Mouse (Mus musculus): ENCODE measurements at regions not wholly inside any gene's neighbourhood (a gene's known extent, or its start where the extent isn't known, plus 50 kb on each side); places are given as distances from the start of the nearest gene placed in this dataset.

DNA sequence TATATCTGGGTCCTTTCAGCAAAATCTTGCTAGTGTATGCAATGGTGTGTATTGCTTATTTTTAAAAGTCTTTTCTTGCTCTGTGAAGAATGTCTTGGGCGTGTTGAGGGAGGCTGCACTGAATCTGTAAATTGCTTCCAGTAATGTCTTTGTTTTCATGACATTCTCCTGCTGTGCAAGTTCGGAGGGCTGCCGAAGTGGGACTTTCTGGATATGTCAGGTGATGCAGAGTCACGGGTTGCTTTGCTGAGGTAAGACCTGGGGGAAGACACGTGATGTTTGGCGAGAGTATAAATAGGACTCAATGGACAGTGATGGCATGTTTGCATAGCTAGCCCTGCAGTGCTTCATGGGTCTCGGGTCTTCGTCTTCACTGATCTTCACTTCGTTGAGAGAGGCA, 329.2 kb upstream of the Nr5a2 start:
- no peaks in the 10 kb centered on the region for H3K9me3 ChIP-seq (replicated peaks; ENCODE audit: control insufficient read depth, low read length, poor library complexity, severe bottlenecking)
- no peak overlapping the region for H3K4me3 ChIP-seq (ENCODE audit: low read depth, low read length)
- H3K27ac ChIP-seq (ENCODE audit: low read length), result no peak overlapping the region
- no peaks in the 10 kb centered on the region for H3K27me3 ChIP-seq (ENCODE audit: control insufficient read depth, insufficient read depth, low read depth, low read length)
- H3K4me2 ChIP-seq (ENCODE audit: low read length), result no peak overlapping the region
- ATAC-seq, result no peak
- WGBS, result 81% methylated on average over 9 of the region's 9 CpGs
- no peaks in the 10 kb centered on the region for H3K4me1 ChIP-seq (ENCODE audit: control insufficient read depth, insufficient read depth, low read length)
- H3K9ac ChIP-seq (ENCODE audit: low read depth, low read length), result no peak overlapping the region
- H3K36me3 ChIP-seq (ENCODE audit: control insufficient read depth, insufficient read depth, low read length), result no peaks in the 10 kb centered on the region

DNA sequence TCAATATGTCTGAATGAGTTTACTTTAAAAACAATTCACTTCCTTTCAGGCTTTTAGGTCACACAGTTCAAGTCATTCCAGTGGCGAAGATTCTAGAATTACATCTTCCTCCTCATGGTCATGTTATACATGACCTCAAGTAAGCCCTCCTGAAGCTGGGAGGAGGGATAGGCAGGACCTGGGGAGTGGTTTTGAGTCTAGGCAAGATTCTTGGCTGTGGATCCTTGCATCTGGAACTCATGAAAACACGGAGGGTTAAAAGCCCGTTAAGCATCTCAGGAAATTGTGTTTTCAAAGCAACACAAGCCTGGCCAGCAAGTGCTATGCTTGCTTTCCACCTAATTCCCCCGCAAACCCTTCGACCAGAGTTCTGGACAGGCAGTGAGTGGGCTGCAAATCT, 323.0 kb upstream of the Nr5a2 start:
- WGBS, result 79% methylated on average over 5 of the region's 5 CpGs
- no peaks in the 10 kb centered on the region for H3K9me3 ChIP-seq (replicated peaks; ENCODE audit: control insufficient read depth, low read length, poor library complexity, severe bottlenecking)
- no peak overlapping the region for H3K4me3 ChIP-seq (ENCODE audit: low read depth, low read length)
- H3K27me3 ChIP-seq (ENCODE audit: control insufficient read depth, insufficient read depth, low read depth, low read length), result no peaks in the 10 kb centered on the region
- no peaks in the 10 kb centered on the region for H3K4me1 ChIP-seq (ENCODE audit: control insufficient read depth, insufficient read depth, low read length)
- H3K4me2 ChIP-seq (ENCODE audit: low read length), result no peak overlapping the region
- no peak overlapping the region for H3K9ac ChIP-seq (ENCODE audit: low read depth, low read length)
- no peak for ATAC-seq
- no peak overlapping the region for H3K27ac ChIP-seq (ENCODE audit: low read length)
- no peaks in the 10 kb centered on the region for H3K36me3 ChIP-seq (ENCODE audit: control insufficient read depth, insufficient read depth, low read length)

GRCm38 (mm10) chr1:137282457-137282856, 322.2 kb upstream of the Nr5a2 start:
- 84% methylated on average over 5 of the region's 5 CpGs for WGBS
- ATAC-seq, result no peak
- Histone ChIP-seq H3K27ac (ENCODE audit: low read length) (no peak overlapping the region), H3K27me3 (ENCODE audit: control insufficient read depth, insufficient read depth, low read depth, low read length) (no peaks in the 10 kb centered on the region), H3K9ac (ENCODE audit: low read depth, low read length) (no peak overlapping the region), H3K4me1 (ENCODE audit: control insufficient read depth, insufficient read depth, low read length) (no peaks in the 10 kb centered on the region), H3K36me3 (ENCODE audit: control insufficient read depth, insufficient read depth, low read length) (no peaks in the 10 kb centered on the region), H3K4me3 (ENCODE audit: low read depth, low read length) (no peak overlapping the region), H3K4me2 (ENCODE audit: low read length) (no peak overlapping the region), H3K9me3 (replicated peaks; ENCODE audit: control insufficient read depth, low read length, poor library complexity, severe bottlenecking) (no peaks in the 10 kb centered on the region)

DNA sequence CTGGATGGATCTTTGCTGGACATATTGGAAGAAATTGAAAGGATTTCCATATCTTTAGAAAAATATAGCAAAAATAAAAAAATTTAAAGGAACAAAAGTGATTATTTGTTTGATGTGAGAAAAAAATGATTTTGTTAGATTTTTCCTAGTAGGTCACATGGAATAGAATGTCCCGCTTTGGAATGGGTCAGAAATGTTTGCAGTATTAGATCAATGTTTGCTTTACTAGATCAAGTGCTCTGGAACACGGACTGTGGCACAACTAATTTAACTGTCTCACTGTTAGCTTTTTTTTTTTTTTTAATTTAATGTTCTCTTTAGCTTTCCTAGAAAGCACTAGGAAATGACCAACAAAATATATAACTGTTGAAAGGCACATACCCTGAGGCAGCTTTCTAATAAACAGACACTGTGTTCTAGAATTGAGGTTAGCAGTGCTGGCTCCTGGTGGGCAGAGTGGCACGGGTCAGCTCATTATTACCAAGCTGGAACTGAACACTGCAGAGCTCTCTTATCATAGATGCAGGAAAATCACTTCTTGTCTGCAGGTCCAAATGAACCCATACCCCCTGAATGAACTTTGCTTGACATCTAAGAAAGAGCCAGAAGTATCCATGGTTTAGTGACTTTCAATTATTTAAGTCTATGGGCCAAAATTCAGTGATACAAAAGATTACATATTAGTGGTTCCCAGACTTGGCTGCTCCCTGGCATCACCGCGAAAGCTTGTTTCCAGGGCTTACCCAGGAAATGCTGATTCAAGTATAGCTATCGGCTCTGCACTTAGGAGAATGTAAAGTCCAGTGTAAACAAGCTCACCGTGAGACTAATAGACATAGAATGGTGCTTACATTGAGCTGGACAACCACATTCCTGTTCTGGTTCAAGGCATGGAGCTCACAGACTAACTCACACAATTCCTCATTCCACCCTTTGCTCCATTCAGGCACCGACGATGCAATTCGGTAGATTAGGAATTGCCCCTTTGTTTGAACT, 320.4 kb upstream of the Nr5a2 start:
- H3K9ac ChIP-seq (ENCODE audit: low read depth, low read length), result no peak overlapping the region
- no peak overlapping the region for H3K27ac ChIP-seq (ENCODE audit: low read length)
- ATAC-seq, result no peak
- H3K27me3 ChIP-seq (ENCODE audit: control insufficient read depth, insufficient read depth, low read depth, low read length), result no peaks in the 10 kb centered on the region
- WGBS, result 63% methylated on average over 10 of the region's 10 CpGs
- no peak overlapping the region for H3K4me2 ChIP-seq (ENCODE audit: low read length)
- H3K4me1 ChIP-seq (ENCODE audit: control insufficient read depth, insufficient read depth, low read length), result no peaks in the 10 kb centered on the region
- H3K36me3 ChIP-seq (ENCODE audit: control insufficient read depth, insufficient read depth, low read length), result no peaks in the 10 kb centered on the region
- H3K4me3 ChIP-seq (ENCODE audit: low read depth, low read length), result no peak overlapping the region
- no peaks in the 10 kb centered on the region for H3K9me3 ChIP-seq (replicated peaks; ENCODE audit: control insufficient read depth, low read length, poor library complexity, severe bottlenecking)

DNA sequence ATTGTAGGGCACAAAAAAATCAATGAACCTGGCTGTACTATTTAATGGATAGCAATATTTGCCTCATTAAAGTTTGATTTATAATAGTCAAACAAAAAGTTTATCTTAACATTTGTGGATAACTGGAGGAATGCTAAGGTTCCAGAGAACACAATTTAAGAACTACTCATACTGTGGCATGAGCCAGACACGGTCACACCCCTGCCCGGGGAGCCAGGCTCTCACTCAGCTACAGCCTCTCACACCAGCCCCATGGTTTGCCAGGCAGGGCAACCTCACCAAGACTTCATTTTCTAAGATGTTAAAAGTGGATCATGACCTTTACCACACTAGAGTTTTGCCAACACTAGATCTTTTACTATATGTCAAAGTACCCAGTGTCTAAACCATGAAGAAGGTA, 319.7 kb upstream of the Nr5a2 start:
- H3K9me3 ChIP-seq (replicated peaks; ENCODE audit: control insufficient read depth, low read length, poor library complexity, severe bottlenecking), result no peaks in the 10 kb centered on the region
- ATAC-seq, result no peak
- H3K36me3 ChIP-seq (ENCODE audit: control insufficient read depth, insufficient read depth, low read length), result no peaks in the 10 kb centered on the region
- H3K4me2 ChIP-seq (ENCODE audit: low read length), result no peak overlapping the region
- no peak overlapping the region for H3K27ac ChIP-seq (ENCODE audit: low read length)
- no peak overlapping the region for H3K4me3 ChIP-seq (ENCODE audit: low read depth, low read length)
- no peak overlapping the region for H3K9ac ChIP-seq (ENCODE audit: low read depth, low read length)
- H3K4me1 ChIP-seq (ENCODE audit: control insufficient read depth, insufficient read depth, low read length), result no peaks in the 10 kb centered on the region
- no peaks in the 10 kb centered on the region for H3K27me3 ChIP-seq (ENCODE audit: control insufficient read depth, insufficient read depth, low read depth, low read length)
- 96% methylated on average over 2 of the region's 2 CpGs for WGBS

DNA sequence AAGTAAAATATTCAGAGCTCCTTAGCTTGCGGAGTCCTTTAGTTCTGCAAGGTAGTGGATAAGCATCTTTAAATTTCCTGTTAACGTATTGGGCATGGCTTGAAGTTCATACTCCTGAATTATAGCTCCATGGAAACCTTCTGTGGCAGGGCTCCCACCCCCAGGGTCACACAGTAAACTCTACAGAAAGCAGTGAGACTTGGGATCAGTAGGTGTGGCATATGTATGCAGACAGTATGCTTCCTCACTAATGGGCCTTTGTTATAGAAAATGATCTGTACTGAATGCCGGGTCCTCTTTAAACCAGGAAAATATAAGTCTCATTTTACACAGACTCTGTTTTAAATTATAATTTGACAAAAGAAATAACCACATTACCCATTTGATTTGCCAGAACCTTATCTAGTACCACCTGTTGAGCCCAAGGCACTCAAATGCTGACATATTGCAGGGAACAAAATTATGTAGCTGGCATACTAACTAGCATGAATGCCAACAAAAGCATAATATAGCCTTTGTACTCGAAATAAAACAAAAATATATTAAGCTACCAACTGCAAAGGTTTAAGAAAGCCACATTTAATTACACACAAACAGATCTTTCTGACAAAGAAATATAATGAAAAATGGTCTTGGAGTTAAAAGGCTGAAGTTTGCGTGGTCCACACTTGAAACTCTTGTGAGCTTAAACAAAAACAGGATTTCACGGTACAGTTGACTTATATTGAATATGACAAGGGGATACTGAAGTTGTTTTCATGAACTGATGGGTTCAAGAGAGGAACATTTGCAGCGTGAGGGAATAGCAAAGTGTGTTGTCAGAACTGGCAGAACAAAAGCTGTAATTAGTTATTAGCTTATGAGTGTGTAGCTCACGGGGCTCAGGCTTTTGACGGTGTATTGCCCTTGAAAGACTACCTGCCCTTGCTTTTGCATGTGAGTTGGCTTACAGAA, 310.7 kb upstream of the Nr5a2 start:
- Histone ChIP-seq H3K27ac (ENCODE audit: low read length) (no peak overlapping the region), H3K9me3 (replicated peaks; ENCODE audit: control insufficient read depth, low read length, poor library complexity, severe bottlenecking) (no peaks in the 10 kb centered on the region), H3K4me2 (ENCODE audit: low read length) (no peak overlapping the region), H3K4me1 (ENCODE audit: control insufficient read depth, insufficient read depth, low read length) (no peaks in the 10 kb centered on the region), H3K36me3 (ENCODE audit: control insufficient read depth, insufficient read depth, low read length) (no peaks in the 10 kb centered on the region), H3K4me3 (ENCODE audit: low read depth, low read length) (no peak overlapping the region), H3K27me3 (ENCODE audit: control insufficient read depth, insufficient read depth, low read depth, low read length) (no peaks in the 10 kb centered on the region), H3K9ac (ENCODE audit: low read depth, low read length) (no peak overlapping the region)
- no peak for ATAC-seq
- 41% methylated on average over 9 of the region's 9 CpGs for WGBS

- Histone ChIP-seq H3K36me3 (ENCODE audit: control insufficient read depth, insufficient read depth, low read length) (no peaks in the 10 kb centered on the region), H3K9ac (ENCODE audit: low read depth, low read length) (no peak overlapping the region), H3K4me1 (ENCODE audit: control insufficient read depth, insufficient read depth, low read length) (peaks cover 15% of the 10 kb centered on the region), H3K27me3 (ENCODE audit: control insufficient read depth, insufficient read depth, low read depth, low read length) (no peaks in the 10 kb centered on the region), H3K4me2 (ENCODE audit: low read length) (no peak overlapping the region), H3K4me3 (ENCODE audit: low read depth, low read length) (no peak overlapping the region), H3K27ac (ENCODE audit: low read length) (0 out of 2 replicates have a peak overlapping the region, but pooled peaks have one; percentile 11), H3K9me3 (replicated peaks; ENCODE audit: control insufficient read depth, low read length, poor library complexity, severe bottlenecking) (no peaks in the 10 kb centered on the region)
- no peak for ATAC-seq
- WGBS, result 36% methylated on average over 1 of the region's 1 CpGs
These were observed 302.6 kb upstream of the Nr5a2 start for GRCm38 (mm10) chr1:137262806-137263370.

DNA sequence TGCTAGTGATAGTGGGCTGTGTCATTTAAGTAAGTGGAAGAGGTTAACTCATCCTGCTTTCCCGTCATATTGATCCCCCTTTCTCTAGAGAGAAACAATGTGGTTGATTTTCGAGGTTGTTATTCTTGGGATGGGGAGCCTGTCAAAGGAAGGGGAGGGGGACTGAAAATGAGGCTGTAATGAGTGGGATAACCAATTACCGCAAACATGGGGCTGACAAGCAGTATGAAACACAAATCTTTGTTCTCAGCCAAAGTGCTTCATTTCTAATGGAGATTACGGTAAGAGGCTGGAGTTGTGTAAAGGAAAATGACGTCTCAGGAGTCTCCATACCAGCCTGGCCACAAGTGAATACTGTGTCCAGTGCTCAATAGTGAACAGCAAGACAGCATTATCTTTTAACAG, 301.9 kb upstream of the Nr5a2 start:
- Histone ChIP-seq H3K27me3 (ENCODE audit: control insufficient read depth, insufficient read depth, low read depth, low read length) (no peaks in the 10 kb centered on the region), H3K9ac (ENCODE audit: low read depth, low read length) (no peak overlapping the region), H3K4me2 (ENCODE audit: low read length) (peak overlapping the region; percentile 28), H3K27ac (ENCODE audit: low read length) (no peak overlapping the region), H3K4me1 (ENCODE audit: control insufficient read depth, insufficient read depth, low read length) (peaks cover 15% of the 10 kb centered on the region), H3K36me3 (ENCODE audit: control insufficient read depth, insufficient read depth, low read length) (no peaks in the 10 kb centered on the region), H3K4me3 (ENCODE audit: low read depth, low read length) (no peak overlapping the region), H3K9me3 (replicated peaks; ENCODE audit: control insufficient read depth, low read length, poor library complexity, severe bottlenecking) (no peaks in the 10 kb centered on the region)
- WGBS, result 18% methylated on average over 5 of the region's 5 CpGs
- ATAC-seq, result peak; percentile 58; the same call in 1 of the 2 replicates
